Mouse (Mus musculus) heart, postnatal 0 days (tissue): ENCODE measurements at regions not wholly inside any gene's neighbourhood (a gene's known extent, or its start where the extent isn't known, plus 50 kb on each side); places are given as distances from the start of the nearest gene placed in this dataset.

Experiments used
- ATAC-seq: fragments of 200-750 bp; cut with Nextera tagmentation; 2 replicates; pipeline ENCODE4 v1.8.0; 2017; ENCODE audit warnings: low read depth, moderate number of reproducible peaks, moderate library complexity; ENCODE audit not compliant: insufficient read depth
- DNase-seq: peaks from one replicate; pipeline ENCODE4 v3.0.0-alpha.2; 2016; ENCODE audit warnings: low spot score
- H3K27ac ChIP-seq: fragments of 300-500 bp; sonication (generic); 2 replicates; pipeline ENCODE4 v1.5.1; 2014; ENCODE audit warnings: low read depth, mild to moderate bottlenecking
- H3K27me3 ChIP-seq: fragments of 300-500 bp; sonication (generic); 2 replicates; pipeline ENCODE4 v1.6.1; 2014; ENCODE audit warnings: low read length, mixed read lengths; ENCODE audit not compliant: control insufficient read depth, insufficient read depth
- H3K36me3 ChIP-seq: fragments of 300-500 bp; sonication (generic); replicated peaks from 2 replicates; pipeline ENCODE4 v1.6.1; 2014; ENCODE audit warnings: low read length, mixed read lengths; ENCODE audit not compliant: control insufficient read depth, insufficient read depth
- H3K4me1 ChIP-seq: fragments of 300-500 bp; sonication (generic); 2 replicates; pipeline ENCODE4 v1.6.1; 2014; ENCODE audit warnings: antibody characterized with exemption; ENCODE audit not compliant: control insufficient read depth, insufficient read depth
- H3K4me2 ChIP-seq: fragments of 300-500 bp; sonication (generic); 2 replicates; pipeline ENCODE4 v1.6.1; 2014; ENCODE audit warnings: low read depth, mild to moderate bottlenecking, low read length, moderate library complexity
- H3K4me3 ChIP-seq: fragments of 300-500 bp; sonication (generic); 2 replicates; pipeline ENCODE4 v1.5.1; 2014; ENCODE audit warnings: low read depth, low read length
- H3K9ac ChIP-seq: fragments of 300-500 bp; sonication (generic); replicated peaks from 2 replicates; pipeline ENCODE4 v1.6.1; 2014; ENCODE audit warnings: low read depth, low read length, mixed read lengths
- H3K9me3 ChIP-seq: fragments of 300-500 bp; sonication (generic); replicated peaks from 2 replicates; pipeline ENCODE4 v1.6.1; 2016; ENCODE audit warnings: low read length; ENCODE audit not compliant: control insufficient read depth
- CTCF ChIP-seq: IDR thresholded peaks from 2 replicates; pipeline ENCODE4 v1.5.1; 2016; ENCODE audit warnings: antibody characterized with exemption, control low read depth, low read depth
- EP300 ChIP-seq: IDR thresholded peaks from 2 replicates; pipeline ENCODE4 v1.6.1; 2016; ENCODE audit warnings: antibody characterized with exemption, low read depth
- WGBS: fragments of 180-500 bp; shearing (Covaris S2); extraction: QIAGEN DNeasy Blood & Tissue Kit; methylation state at CpG from one replicate; pipeline ENCODE4 v1.1.7; 2014; 5-methylcytosine and 5-hydroxymethylcytosine counted together

DNA sequence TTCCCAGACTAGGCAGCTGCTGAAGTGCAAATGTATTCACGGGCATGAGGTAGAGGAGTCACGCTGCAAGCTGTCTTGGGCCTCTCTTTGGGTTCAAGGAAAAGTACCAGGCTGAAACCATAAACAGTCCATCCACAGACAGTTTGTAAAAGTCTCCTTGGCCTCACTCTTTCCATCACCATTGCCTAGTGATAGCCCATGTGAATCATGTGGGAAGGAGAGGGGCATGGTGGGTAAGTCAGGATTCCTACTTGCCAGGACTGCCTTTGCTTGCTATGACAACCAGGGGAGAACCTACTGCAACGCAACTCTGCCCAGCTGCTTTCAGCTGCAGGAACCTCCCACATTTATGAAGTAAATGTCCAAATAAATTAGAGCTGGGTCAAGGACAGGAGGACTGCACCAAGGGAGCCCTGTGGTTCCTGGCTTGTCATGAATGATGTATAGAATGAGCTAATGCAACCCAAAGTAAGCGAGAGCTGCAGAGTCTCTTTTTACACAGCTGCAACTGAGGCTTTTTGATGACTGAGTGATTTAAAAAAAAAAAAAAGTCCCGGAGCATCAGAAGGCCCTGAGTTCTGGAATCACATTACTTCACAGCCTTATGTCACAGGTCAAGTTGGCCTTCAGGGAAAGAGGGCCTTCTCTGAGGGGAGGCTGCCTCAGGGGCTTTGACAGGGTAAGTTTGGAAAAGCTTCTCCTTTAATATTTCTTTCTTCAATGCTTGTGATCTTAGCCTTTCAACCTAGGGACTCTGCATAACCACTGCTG, 420.7 kb upstream of the Slc30a5 start:
- Histone ChIP-seq H3K4me3 (no peak overlapping the region), H3K27ac (no peak overlapping the region), H3K36me3 (no peaks in the 10 kb centered on the region), H3K9ac (no peak overlapping the region), H3K27me3 (no peaks in the 10 kb centered on the region), H3K9me3 (no peaks in the 10 kb centered on the region), H3K4me1 (no peaks in the 10 kb centered on the region), H3K4me2 (no peak overlapping the region)
- WGBS, result 71% methylated on average over 5 of the region's 5 CpGs
- TF ChIP-seq EP300, result no peak
- TF ChIP-seq CTCF, result no peak
- ATAC-seq, result no peak
- DNase-seq, result no peak

DNA sequence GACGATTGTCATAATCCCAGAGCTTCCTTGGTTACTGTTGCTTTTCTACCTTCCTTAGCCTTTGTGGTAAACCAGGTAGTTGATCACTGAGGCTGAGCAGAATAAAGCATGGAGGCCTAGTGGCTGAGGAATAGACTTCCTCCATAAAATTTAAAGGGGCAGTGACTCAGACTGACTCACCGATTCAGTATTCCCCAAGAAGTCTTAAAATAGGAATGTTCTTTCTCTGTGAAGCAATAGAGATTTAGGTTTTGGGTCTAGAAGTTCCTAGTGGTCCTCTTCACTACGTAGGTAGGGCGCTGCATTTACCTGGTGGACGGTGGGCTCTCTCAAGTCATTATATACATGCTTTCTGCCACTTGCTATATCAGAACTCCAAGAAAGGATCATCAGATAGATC, 416.1 kb upstream of the Slc30a5 start:
- Histone ChIP-seq H3K4me3 (no peak overlapping the region), H3K36me3 (no peaks in the 10 kb centered on the region), H3K27me3 (no peaks in the 10 kb centered on the region), H3K4me2 (no peak overlapping the region), H3K9ac (no peak overlapping the region), H3K4me1 (no peaks in the 10 kb centered on the region), H3K27ac (no peak overlapping the region), H3K9me3 (no peaks in the 10 kb centered on the region)
- 78% methylated on average over 5 of the region's 5 CpGs for WGBS
- DNase-seq (no peak), ATAC-seq (no peak)
- TF ChIP-seq CTCF (no peak), EP300 (no peak)

DNA sequence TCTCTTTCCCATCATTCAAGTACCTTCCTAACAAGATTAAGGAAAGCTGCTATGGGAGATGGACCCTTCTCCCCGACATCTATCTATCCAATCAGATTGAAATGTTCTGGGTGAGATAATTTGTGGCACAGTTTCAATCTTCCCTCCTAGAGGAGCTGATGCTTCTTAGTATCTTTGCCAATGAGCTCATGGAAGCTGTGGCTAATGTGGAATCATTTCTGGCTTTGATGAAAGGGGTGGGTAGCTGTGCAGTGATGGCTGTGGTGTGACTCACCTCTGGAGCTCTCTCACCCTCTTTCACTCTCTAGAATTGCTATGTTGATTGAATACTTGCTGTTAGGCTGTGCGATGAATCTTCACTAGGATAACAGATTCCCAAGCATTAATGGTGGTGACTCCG, 411.1 kb upstream of the Slc30a5 start:
- H3K27ac ChIP-seq, result no peak overlapping the region
- ATAC-seq (no peak), DNase-seq (no peak)
- H3K4me3 ChIP-seq, result no peak overlapping the region
- no peaks in the 10 kb centered on the region for H3K36me3 ChIP-seq
- 77% methylated on average over 3 of the region's 3 CpGs for WGBS
- TF ChIP-seq EP300 (no peak), CTCF (no peak)
- no peaks in the 10 kb centered on the region for H3K9me3 ChIP-seq
- H3K9ac ChIP-seq, result no peak overlapping the region
- H3K4me2 ChIP-seq, result no peak overlapping the region
- H3K27me3 ChIP-seq, result no peaks in the 10 kb centered on the region
- no peaks in the 10 kb centered on the region for H3K4me1 ChIP-seq

DNA sequence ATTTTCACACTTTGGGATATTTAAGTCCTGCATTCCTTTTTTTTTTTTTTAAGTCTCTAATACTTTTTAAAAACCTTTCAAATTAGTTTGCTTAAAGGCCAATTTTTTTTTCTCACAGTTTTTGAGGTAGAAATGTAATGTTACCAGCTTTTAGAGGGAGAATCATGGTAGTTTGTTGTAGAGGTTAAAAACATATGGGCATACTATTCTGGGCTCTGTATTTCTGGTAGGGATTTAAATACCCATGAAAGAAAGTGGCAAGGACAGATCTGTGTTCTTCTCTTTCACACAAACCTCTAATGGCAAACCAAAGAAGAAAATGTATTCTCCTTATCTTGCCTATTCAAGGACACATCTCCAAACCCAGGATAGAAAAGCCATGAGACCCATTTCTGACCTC, 405.6 kb upstream of the Slc30a5 start:
- Histone ChIP-seq H3K27me3 (no peaks in the 10 kb centered on the region), H3K36me3 (no peaks in the 10 kb centered on the region), H3K9ac (no peak overlapping the region), H3K4me1 (peaks cover 8% of the 10 kb centered on the region; the same call in 1 of the 2 replicates), H3K9me3 (no peaks in the 10 kb centered on the region), H3K4me2 (no peak overlapping the region), H3K4me3 (no peak overlapping the region), H3K27ac (no peak overlapping the region)
- ATAC-seq (no peak), DNase-seq (no peak)
- TF ChIP-seq EP300 (no peak), CTCF (no peak)

DNA sequence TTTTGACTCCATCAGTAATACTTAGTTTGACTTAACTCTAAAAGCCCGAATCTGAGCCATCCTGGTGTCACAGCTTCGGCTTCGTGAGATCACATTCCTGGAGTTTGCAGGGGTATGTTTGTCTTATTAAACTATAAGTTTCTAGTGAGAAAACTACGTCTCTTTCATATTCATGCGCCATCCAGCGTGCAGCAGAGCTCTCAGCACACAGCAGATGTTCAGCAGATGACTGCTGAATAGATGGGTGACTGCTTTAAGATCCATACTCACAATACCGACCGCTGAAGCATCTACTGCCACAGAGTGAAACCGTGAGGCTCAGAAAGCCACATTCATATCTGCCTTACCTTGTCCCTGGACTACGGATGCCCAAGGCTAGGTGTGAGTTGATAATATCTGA, 403.8 kb upstream of the Slc30a5 start:
- no peaks in the 10 kb centered on the region for H3K27me3 ChIP-seq
- H3K4me1 ChIP-seq, result peaks cover 17% of the 10 kb centered on the region; the same call in 1 of the 2 replicates
- H3K4me2 ChIP-seq, result no peak overlapping the region
- 80% methylated on average over 10 of the region's 10 CpGs for WGBS
- H3K9ac ChIP-seq, result no peak overlapping the region
- no peak for DNase-seq
- no peak overlapping the region for H3K27ac ChIP-seq
- no peaks in the 10 kb centered on the region for H3K36me3 ChIP-seq
- H3K9me3 ChIP-seq, result no peaks in the 10 kb centered on the region
- no peak overlapping the region for H3K4me3 ChIP-seq
- TF ChIP-seq EP300 (no peak), CTCF (no peak)
- ATAC-seq, result no peak

DNA sequence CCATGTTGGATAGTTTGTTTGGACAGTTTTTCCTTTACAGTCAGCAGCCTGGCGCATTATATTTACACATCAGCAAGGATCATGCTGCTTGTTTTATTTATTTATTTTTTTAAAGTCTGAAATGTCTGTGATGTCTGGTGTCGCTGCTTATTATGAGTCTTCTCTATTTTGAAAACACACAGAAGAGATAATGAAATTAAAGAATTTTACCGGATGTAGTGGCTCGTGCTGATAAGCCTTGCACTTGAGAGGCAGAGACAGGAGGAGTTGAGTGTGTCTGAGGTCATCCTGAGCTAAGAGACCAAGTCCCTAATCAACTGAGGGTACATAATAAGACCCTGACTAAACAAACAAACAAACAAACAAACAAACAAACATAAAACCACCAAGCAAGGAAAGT, 402.6 kb upstream of the Slc30a5 start:
- WGBS, result 56% methylated on average over 4 of the region's 4 CpGs
- no peak overlapping the region for H3K4me2 ChIP-seq
- H3K27me3 ChIP-seq, result no peaks in the 10 kb centered on the region
- no peak overlapping the region for H3K9ac ChIP-seq
- DNase-seq (no peak), ATAC-seq (no peak)
- TF ChIP-seq EP300 (no peak), CTCF (no peak)
- H3K36me3 ChIP-seq, result no peaks in the 10 kb centered on the region
- H3K9me3 ChIP-seq, result no peaks in the 10 kb centered on the region
- H3K27ac ChIP-seq, result no peak overlapping the region
- H3K4me3 ChIP-seq, result no peak overlapping the region
- peaks cover 17% of the 10 kb centered on the region; the same call in 1 of the 2 replicates for H3K4me1 ChIP-seq
